Mouse (Mus musculus) liver, embryonic 11.5 days (tissue): ENCODE results near the gene Exosc10. TPM values are rescaled to one million over a fixed set of nuclear protein-coding genes. Genes with fewer than 3 reads are reported as not detected.

ENCODE experiments used
- ATAC-seq: fragments of 200-750 bp; cut with Nextera tagmentation; replicated peaks from 2 replicates; pipeline ENCODE4 v1.8.0; 2017; ENCODE audit warnings: moderate number of reproducible peaks, mild to moderate bottlenecking, moderate TSS enrichment, moderate library complexity; ENCODE audit not compliant: low FRiP score
- DNase-seq: peaks from one replicate; pipeline ENCODE4 v3.0.0-alpha.2; 2017; ENCODE audit warnings: low spot score
- H3K27ac ChIP-seq: fragments of 300-500 bp; sonication (generic); 2 replicates; pipeline ENCODE4 v1.5.1; 2014; ENCODE audit warnings: mild to moderate bottlenecking, low read depth, low read length, control low read depth
- H3K27me3 ChIP-seq: fragments of 300-500 bp; sonication (generic); replicated peaks from 2 replicates; pipeline ENCODE4 v1.6.1; 2014; ENCODE audit warnings: low read length, mixed read lengths; ENCODE audit not compliant: control insufficient read depth, insufficient read depth
- H3K36me3 ChIP-seq: fragments of 300-500 bp; sonication (generic); 2 replicates; pipeline ENCODE4 v1.6.1; 2014; ENCODE audit warnings: mild to moderate bottlenecking, low read length, moderate library complexity, mixed read lengths; ENCODE audit not compliant: control insufficient read depth, insufficient read depth
- H3K4me1 ChIP-seq: fragments of 300-500 bp; sonication (generic); replicated peaks from 2 replicates; pipeline ENCODE4 v1.6.1; 2014; ENCODE audit warnings: low read length, mixed read lengths; ENCODE audit not compliant: control insufficient read depth, insufficient read depth
- H3K4me2 ChIP-seq: fragments of 300-500 bp; sonication (generic); 2 replicates; pipeline ENCODE4 v1.6.1; 2014; ENCODE audit warnings: mild to moderate bottlenecking, control low read depth, moderate library complexity
- H3K4me3 ChIP-seq: fragments of 300-500 bp; sonication (generic); 2 replicates; pipeline ENCODE4 v1.5.1; 2014; ENCODE audit warnings: low read depth, low read length, control low read depth
- H3K9ac ChIP-seq: fragments of 300-500 bp; sonication (generic); 2 replicates; pipeline ENCODE4 v1.6.1; 2014; ENCODE audit warnings: low read depth, low read length, control low read depth
- H3K9me3 ChIP-seq: fragments of 300-500 bp; sonication (generic); 2 replicates; pipeline ENCODE4 v1.6.1; 2016; ENCODE audit warnings: low read length, inconsistent platforms, mixed read lengths; ENCODE audit not compliant: control insufficient read depth
- WGBS: fragments of 180-500 bp; shearing (Covaris S2); extraction: QIAGEN DNeasy Blood & Tissue Kit; methylation state at CpG from one replicate; pipeline ENCODE4 v1.1.7; 2014; 5-methylcytosine and 5-hydroxymethylcytosine counted together
- polyA plus RNA-seq: library from polyadenylated mRNA; unstranded; fragments of >200 nt; fragmentation: Nextera tagmentation; extraction: Ambion mirVana; gene quantifications from 2 replicates; pipeline ENCODE4 v1.2.1, GENCODE M21; 2014

Gene Exosc10
- polyA plus RNA-seq, 1 experiment from 2014 or later = 92.4 TPM

DNA sequence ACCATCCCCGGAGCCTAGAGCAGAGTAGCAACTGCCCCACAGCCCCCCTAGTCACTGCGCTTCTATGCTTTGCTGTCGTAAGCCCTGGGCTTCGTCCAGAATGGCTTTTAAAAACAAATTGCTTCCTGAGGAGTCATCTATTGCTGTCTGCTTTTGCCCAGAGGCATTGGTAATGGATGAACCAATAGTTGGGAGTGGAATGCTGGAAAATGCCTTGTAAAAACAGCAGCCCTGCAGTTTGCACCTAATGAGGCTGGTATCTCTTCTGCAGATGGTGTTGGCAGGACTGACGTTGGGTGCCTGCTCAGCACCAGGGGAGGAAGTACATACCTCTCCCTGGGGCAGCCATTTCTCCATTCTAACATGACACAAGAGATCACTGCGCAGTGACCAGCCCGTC, 34.7 kb upstream of the Exosc10 start:
- no peak overlapping the region for H3K4me3 ChIP-seq
- DNase-seq (no peak), ATAC-seq (no peak)
- no peak overlapping the region for H3K27ac ChIP-seq
- no peak overlapping the region for H3K4me2 ChIP-seq
- 80% methylated on average over 7 of the region's 7 CpGs for WGBS
- H3K9ac ChIP-seq = no peak overlapping the region
- peaks cover 24% of the 10 kb centered on the region; the same call in 1 of the 2 replicates for H3K36me3 ChIP-seq
- H3K4me1 ChIP-seq = no peaks in the 10 kb centered on the region
- H3K9me3 ChIP-seq = no peaks in the 10 kb centered on the region
- no peaks in the 10 kb centered on the region for H3K27me3 ChIP-seq

DNA sequence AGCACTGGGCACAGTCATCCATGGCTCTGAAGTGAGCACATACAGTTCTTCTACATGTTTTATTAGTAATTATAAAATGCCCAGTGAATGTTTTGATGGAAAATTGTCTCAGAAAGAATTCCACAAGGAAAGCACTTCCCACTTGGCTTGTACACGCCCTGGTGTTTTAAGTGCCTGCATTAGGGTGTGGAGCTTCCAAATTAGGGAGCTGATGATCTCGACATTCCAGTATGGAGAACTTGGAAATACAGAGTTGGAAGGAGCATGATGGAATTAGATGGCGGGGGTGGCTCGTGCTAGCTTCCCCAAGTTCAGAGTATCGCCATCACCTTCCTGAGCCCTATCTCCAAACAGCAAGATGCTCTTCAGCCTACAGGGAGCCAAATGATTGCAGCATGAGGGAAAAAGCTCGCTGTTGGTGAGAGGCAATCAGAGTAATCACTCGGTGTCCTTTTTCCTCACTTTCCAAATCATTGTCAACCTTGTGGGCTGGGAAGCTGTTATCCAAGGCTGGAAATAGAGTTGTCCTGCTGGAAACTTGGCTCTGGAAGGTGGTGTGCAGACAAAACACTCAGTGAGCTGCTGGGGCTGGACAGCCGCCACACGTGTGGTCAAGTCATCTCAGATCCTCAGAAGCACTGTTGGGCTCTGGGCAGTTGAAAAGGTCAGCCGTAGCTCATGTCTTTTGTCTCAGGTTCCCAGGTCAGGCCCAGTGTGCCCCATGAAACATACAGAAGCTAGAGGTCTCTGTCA, 30.9 kb upstream of the Exosc10 start:
- H3K4me1 ChIP-seq = no peaks in the 10 kb centered on the region
- H3K4me2 ChIP-seq = no peak overlapping the region
- H3K36me3 ChIP-seq = peaks cover 22% of the 10 kb centered on the region
- H3K27me3 ChIP-seq = no peaks in the 10 kb centered on the region
- H3K4me3 ChIP-seq = no peak overlapping the region
- no peak overlapping the region for H3K27ac ChIP-seq
- no peaks in the 10 kb centered on the region for H3K9me3 ChIP-seq
- DNase-seq (no peak), ATAC-seq (no peak)
- WGBS = 87% methylated on average over 10 of the region's 10 CpGs
- H3K9ac ChIP-seq = no peak overlapping the region

DNA sequence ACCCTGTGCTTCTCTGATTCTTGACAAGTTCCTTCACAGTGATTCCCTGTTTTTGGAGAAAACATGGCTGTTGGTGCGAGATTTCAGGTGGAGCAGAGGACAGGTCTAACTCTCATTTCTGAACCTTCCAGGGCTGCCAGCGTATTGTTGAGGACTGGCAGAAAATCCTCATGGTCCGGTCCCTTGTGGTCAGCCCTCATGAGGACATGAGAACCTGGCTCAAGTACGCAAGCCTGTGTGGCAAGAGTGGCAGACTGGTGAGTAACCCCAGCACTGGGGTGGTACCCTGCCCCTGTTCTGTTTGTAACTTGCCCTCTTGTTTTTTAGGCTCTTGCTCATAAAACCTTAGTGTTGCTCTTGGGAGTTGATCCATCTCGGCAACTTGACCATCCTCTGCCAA, 27.9 kb upstream of the Exosc10 start:
- Histone ChIP-seq H3K27ac (no peak overlapping the region), H3K4me1 (no peaks in the 10 kb centered on the region), H3K36me3 (peaks cover 22% of the 10 kb centered on the region), H3K9ac (no peak overlapping the region), H3K9me3 (no peaks in the 10 kb centered on the region), H3K27me3 (no peaks in the 10 kb centered on the region), H3K4me2 (no peak overlapping the region), H3K4me3 (no peak overlapping the region)
- 94% methylated on average over 5 of the region's 5 CpGs for WGBS
- no peak for DNase-seq
- no peak for ATAC-seq

DNA sequence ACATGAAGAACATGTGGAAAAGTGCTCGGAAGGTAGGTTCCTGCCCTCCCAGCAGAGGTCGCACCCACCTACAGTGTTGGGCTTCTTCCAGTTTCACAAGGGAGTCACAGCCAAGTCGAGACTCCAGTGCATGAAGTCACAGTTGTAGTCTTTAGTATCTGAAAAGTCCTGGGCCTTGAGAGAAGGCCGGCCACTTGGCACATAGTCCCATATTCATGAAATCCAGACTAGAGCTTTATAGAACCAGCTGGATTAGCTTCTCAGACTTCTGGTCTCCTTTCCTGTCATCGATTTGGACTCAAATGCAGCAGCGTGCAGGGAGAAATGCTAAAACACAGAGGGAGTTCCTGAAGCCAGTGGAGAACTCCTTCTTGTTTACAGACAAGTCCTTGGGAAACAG, 27.5 kb upstream of the Exosc10 start:
- DNase-seq = no peak
- 90% methylated on average over 6 of the region's 6 CpGs for WGBS

DNA sequence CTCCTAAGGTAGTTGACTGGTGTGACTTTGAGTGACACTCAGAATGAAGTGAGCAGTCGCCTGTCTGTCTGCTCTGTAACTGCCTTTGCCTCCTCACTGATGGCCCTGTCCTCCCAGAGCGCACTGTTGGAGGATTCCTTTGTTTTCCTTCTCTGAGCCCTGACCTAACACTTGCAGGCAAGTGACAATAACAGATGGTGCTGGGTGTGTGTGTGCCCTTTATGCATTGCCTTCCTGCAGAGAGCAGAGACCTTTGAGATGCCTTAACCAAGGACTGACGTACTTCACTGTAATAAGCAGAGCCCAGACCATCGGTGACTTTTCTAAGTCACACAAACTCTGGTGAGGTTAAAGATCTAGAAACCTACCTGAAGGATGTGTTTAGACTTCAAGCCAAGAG, 26.9 kb upstream of the Exosc10 start:
- peaks cover 28% of the 10 kb centered on the region for H3K36me3 ChIP-seq
- no peaks in the 10 kb centered on the region for H3K9me3 ChIP-seq
- no peak overlapping the region for H3K27ac ChIP-seq
- H3K4me1 ChIP-seq = no peaks in the 10 kb centered on the region
- no peak for ATAC-seq
- 82% methylated on average over 4 of the region's 4 CpGs for WGBS
- H3K4me2 ChIP-seq = no peak overlapping the region
- H3K9ac ChIP-seq = no peak overlapping the region
- no peak for DNase-seq
- H3K27me3 ChIP-seq = no peaks in the 10 kb centered on the region
- no peak overlapping the region for H3K4me3 ChIP-seq

More for the DNA sequence above, 27.5 kb upstream of the Exosc10 start:
- Histone ChIP-seq H3K36me3 (peaks cover 25% of the 10 kb centered on the region), H3K9me3 (no peaks in the 10 kb centered on the region), H3K27ac (no peak overlapping the region), H3K4me3 (no peak overlapping the region), H3K27me3 (no peaks in the 10 kb centered on the region), H3K9ac (no peak overlapping the region), H3K4me1 (no peaks in the 10 kb centered on the region), H3K4me2 (no peak overlapping the region)
- no peak for ATAC-seq

GRCm38 (mm10) chr4:148532516-148532915, 25.7 kb upstream of the Exosc10 start:
- no peaks in the 10 kb centered on the region for H3K9me3 ChIP-seq
- no peaks in the 10 kb centered on the region for H3K4me1 ChIP-seq
- no peak overlapping the region for H3K9ac ChIP-seq
- no peak for ATAC-seq
- no peaks in the 10 kb centered on the region for H3K27me3 ChIP-seq
- 91% methylated on average over 3 of the region's 3 CpGs for WGBS
- H3K4me3 ChIP-seq = no peak overlapping the region
- H3K27ac ChIP-seq = no peak overlapping the region
- no peak for DNase-seq
- H3K4me2 ChIP-seq = no peak overlapping the region
- peaks cover 37% of the 10 kb centered on the region for H3K36me3 ChIP-seq

GRCm38 (mm10) chr4:148533613-148534328, 24.5 kb upstream of the Exosc10 start:
- ATAC-seq (no peak), DNase-seq (no peak)
- WGBS = 90% methylated on average over 12 of the region's 12 CpGs
- Histone ChIP-seq H3K36me3 (peaks cover 44% of the 10 kb centered on the region), H3K4me3 (no peak overlapping the region), H3K27me3 (no peaks in the 10 kb centered on the region), H3K27ac (no peak overlapping the region), H3K9ac (no peak overlapping the region), H3K4me1 (no peaks in the 10 kb centered on the region), H3K9me3 (no peaks in the 10 kb centered on the region), H3K4me2 (no peak overlapping the region)

- H3K9ac ChIP-seq = no peak overlapping the region
- no peak overlapping the region for H3K4me2 ChIP-seq
- ATAC-seq = no peak
- H3K27me3 ChIP-seq = no peaks in the 10 kb centered on the region
- no peak overlapping the region for H3K4me3 ChIP-seq
- WGBS = 92% methylated on average over 3 of the region's 3 CpGs
- peaks cover 52% of the 10 kb centered on the region for H3K36me3 ChIP-seq
- H3K9me3 ChIP-seq = no peaks in the 10 kb centered on the region
- H3K4me1 ChIP-seq = no peaks in the 10 kb centered on the region
- DNase-seq = no peak
- no peak overlapping the region for H3K27ac ChIP-seq
Observed at GRCm38 (mm10) chr4:148535876-148536275, 22.4 kb upstream of the Exosc10 start.

DNA sequence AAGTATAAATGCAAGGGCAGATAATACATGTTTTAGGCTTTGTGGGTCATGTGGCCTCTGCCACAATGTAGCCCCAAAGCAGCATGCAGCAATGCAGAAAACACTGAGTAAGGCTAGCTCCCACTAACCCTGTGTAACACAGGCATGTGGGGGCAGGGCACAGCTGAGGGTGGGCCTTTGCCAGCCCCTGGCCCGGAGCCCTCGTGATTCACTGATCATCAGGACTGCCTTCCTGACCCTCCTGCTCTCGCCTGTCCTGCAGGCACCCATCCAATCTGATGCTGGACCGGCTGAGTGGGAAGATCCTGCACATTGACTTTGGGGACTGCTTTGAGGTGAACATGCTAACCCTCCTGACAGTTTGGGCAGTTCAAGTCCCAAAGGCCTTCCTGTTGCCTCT, 9.1 kb upstream of the Exosc10 start:
- no peaks in the 10 kb centered on the region for H3K9me3 ChIP-seq
- WGBS = 83% methylated on average over 4 of the region's 4 CpGs
- no peaks in the 10 kb centered on the region for H3K27me3 ChIP-seq
- no peak overlapping the region for H3K27ac ChIP-seq
- H3K4me2 ChIP-seq = no peak overlapping the region
- ATAC-seq (no peak), DNase-seq (no peak)
- H3K4me1 ChIP-seq = no peaks in the 10 kb centered on the region
- no peak overlapping the region for H3K9ac ChIP-seq
- no peak overlapping the region for H3K4me3 ChIP-seq
- H3K36me3 ChIP-seq = peaks cover 59% of the 10 kb centered on the region
